Mouse (Mus musculus) heart, embryonic 12.5 days (tissue): ENCODE measurements around the gene Cped1. TPM values are rescaled to one million over a fixed set of nuclear protein-coding genes. Genes with fewer than 3 reads are reported as not detected.

Source experiments
- ATAC-seq: fragments of 200-750 bp; cut with Nextera tagmentation; 2 replicates; pipeline ENCODE4 v1.8.0; 2017; ENCODE audit warnings: moderate TSS enrichment, moderate library complexity; ENCODE audit not compliant: insufficient number of reproducible peaks, low FRiP score
- H3K27ac ChIP-seq: fragments of 300-500 bp; sonication (generic); 2 replicates; pipeline ENCODE4 v1.5.1; 2016; ENCODE audit warnings: mild to moderate bottlenecking, moderate library complexity; ENCODE audit not compliant: poor library complexity, severe bottlenecking
- H3K27me3 ChIP-seq: fragments of 300-500 bp; sonication (generic); replicated peaks from 2 replicates; pipeline ENCODE4 v1.6.1; 2016; ENCODE audit warnings: mild to moderate bottlenecking, moderate library complexity
- H3K36me3 ChIP-seq: fragments of 300-500 bp; sonication (generic); 2 replicates; pipeline ENCODE4 v1.6.1; 2016; ENCODE audit warnings: mild to moderate bottlenecking, moderate library complexity
- H3K4me1 ChIP-seq: fragments of 300-500 bp; sonication (generic); replicated peaks from 2 replicates; pipeline ENCODE4 v1.6.1; 2016; ENCODE audit warnings: mild to moderate bottlenecking
- H3K4me2 ChIP-seq: fragments of 300-500 bp; sonication (generic); 2 replicates; pipeline ENCODE4 v1.6.1; 2016; ENCODE audit warnings: mild to moderate bottlenecking, moderate library complexity
- H3K4me3 ChIP-seq: fragments of 300-500 bp; sonication (generic); 2 replicates; pipeline ENCODE4 v1.5.1; 2016; ENCODE audit warnings: mild to moderate bottlenecking
- H3K9ac ChIP-seq: fragments of 300-500 bp; sonication (generic); 2 replicates; pipeline ENCODE4 v1.6.1; 2016; ENCODE audit warnings: mild to moderate bottlenecking, moderate library complexity
- H3K9me3 ChIP-seq: fragments of 300-500 bp; sonication (generic); replicated peaks from 2 replicates; pipeline ENCODE4 v1.6.1; 2016; ENCODE audit warnings: mild to moderate bottlenecking, moderate library complexity
- WGBS: fragments of 180-500 bp; shearing (Covaris S2); methylation state at CpG from one replicate; pipeline ENCODE4 v1.1.7; 2016; 5-methylcytosine and 5-hydroxymethylcytosine counted together
- polyA plus RNA-seq: library from polyadenylated mRNA; unstranded; fragments of >200 nt; fragmentation: Nextera tagmentation; extraction: Ambion mirVana; gene quantifications from 2 replicates; pipeline ENCODE4 v1.2.1, GENCODE M21; 2016

Gene Cped1
- polyA plus RNA-seq, 1 experiment from 2014 or later = 5.2 TPM

DNA sequence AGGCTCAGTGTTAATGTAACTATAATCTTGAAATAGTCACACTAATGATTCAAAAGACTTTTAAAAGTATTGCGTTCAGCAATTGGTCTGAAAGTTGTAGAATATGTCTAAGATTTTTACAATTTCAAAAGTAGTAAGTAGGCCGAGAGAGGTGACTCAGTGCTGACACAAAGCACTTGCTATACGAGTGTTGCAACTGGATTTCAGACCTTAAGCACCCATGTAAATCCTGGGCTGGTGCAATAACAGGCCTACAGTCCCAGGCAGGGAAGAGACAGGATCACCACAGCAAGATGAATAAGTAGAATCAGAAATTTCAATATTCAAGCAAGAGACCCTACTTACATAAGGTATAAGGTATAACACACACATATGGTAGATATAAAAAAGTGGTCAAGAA lies 292.2 kb downstream of the Cped1 start:
- Histone ChIP-seq H3K36me3 (no peaks in the 10 kb centered on the region), H3K4me1 (no peaks in the 10 kb centered on the region), H3K27ac (no peak overlapping the region), H3K9ac (no peak overlapping the region), H3K27me3 (no peaks in the 10 kb centered on the region), H3K4me2 (no peak overlapping the region), H3K9me3 (no peaks in the 10 kb centered on the region), H3K4me3 (no peak overlapping the region)
- no peak for ATAC-seq
- 78% methylated on average over 3 of the region's 3 CpGs for WGBS

DNA sequence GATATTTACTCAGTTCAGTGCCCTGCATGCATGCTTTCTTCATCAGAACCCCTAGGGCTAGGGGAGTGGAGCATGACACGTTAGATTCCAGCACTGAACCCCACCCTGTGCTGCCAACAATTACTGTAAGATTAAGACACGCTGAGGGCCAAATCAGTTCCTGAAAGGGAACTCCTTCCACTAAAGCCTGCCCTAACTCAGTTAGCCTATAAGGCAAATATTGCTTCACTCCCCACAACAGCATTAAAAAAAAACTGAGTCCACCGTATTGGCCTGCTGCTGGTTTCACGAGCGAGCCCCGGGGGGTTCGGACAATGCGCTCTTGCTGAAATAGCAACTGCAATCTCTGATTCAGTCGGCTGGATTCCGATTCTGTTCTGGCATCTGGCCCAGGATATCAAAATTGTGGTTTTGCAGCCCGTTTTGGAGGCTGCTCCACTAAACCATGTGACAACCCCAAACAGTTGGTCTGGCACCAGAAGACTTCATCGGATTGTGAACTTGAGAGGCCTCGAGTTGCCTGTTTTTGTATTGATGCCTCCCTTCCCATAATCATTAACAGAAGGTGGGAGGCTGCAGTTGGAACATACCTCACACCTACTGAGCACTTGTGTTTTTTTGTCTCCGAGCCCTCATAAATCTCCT lies 294.6 kb downstream of the Cped1 start:
- no peak overlapping the region for H3K9ac ChIP-seq
- WGBS = 56% methylated on average over 14 of the region's 14 CpGs
- H3K36me3 ChIP-seq = no peaks in the 10 kb centered on the region
- H3K27me3 ChIP-seq = no peaks in the 10 kb centered on the region
- no peak for ATAC-seq
- H3K9me3 ChIP-seq = no peaks in the 10 kb centered on the region
- H3K27ac ChIP-seq = no peak overlapping the region
- H3K4me1 ChIP-seq = no peaks in the 10 kb centered on the region
- H3K4me3 ChIP-seq = no peak overlapping the region
- peak overlapping the region; percentile 24; the same call in 1 of the 2 replicates for H3K4me2 ChIP-seq

DNA sequence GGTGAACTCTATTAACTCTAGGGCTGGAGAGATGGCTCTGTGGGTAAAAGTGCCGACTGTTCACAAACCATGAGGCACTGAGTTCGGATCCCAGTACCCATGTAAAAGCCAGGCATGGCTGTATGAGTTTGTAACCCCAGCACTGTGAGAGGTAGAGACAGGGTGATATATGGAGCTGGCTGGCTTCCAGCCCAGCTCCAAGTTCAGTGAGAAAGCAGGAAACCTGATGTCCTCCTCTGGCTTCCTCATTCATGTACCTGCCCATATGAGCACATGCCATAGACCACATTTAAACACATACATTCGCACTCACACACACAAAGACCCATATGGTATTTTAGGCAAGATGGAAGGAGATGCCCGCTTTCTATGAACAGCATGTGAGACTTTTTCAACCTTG lies 296.7 kb downstream of the Cped1 start:
- 86% methylated on average over 4 of the region's 4 CpGs for WGBS

DNA sequence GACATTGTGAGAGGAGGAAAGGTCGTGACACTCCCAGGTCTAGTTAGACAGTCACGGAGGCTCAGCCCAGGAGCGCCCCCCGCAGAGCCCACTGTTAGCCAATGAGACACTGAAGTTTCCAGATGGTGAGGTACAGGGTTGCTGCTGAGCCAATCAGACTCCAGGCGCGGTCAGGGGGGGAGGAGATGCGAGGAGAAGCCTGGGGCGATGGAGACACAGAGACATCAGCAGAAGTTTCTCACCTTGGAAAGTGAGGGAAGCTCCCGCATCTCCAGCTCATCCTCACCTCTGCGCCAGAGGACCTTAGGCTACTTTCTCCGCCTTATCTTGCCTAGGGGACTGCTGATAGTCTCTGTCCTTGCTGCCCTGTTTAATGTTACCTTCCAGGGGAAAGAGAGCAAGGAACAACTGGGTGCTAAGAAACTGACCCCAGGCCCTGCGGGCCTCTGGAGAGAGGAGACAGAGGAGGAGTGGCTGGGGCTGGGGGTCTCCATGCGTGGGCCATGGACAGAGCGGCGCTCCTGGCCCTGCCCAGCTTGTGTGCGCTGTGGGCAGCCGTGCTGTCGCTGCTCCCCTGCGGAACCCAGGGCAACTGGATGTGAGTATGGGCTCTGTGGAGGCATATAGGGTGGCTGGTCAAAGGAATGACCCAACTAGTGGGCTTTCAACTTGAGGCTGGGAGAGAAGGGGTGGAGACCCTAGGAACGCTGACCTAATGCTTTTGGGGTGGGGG lies 302.5 kb downstream of the Cped1 start, which contains the start of gene Wnt16:
TSS of gene Wnt16 (plus strand) at position 224 of the 733 bp plus-strand sequence.
- peaks cover 21% of the 10 kb centered on the region for H3K4me1 ChIP-seq
- H3K9ac ChIP-seq = peak within 1 kb of the TSS; percentile 61
- H3K4me3 ChIP-seq = peak within 1 kb of the TSS; percentile 56
- ATAC-seq = peak; percentile 64
- H3K36me3 ChIP-seq = no peaks in the 10 kb centered on the region
- no peak within 1 kb of the TSS for H3K27ac ChIP-seq
- H3K27me3 ChIP-seq = peaks cover 40% of the 10 kb centered on the region
- peak within 1 kb of the TSS; percentile 97 for H3K4me2 ChIP-seq
- WGBS = 2% methylated on average over 20 of the region's 20 CpGs
- no peaks in the 10 kb centered on the region for H3K9me3 ChIP-seq

More for the DNA sequence above, 296.7 kb downstream of the Cped1 start:
- Histone ChIP-seq H3K36me3 (no peaks in the 10 kb centered on the region), H3K27me3 (peaks cover 10% of the 10 kb centered on the region), H3K4me3 (no peak overlapping the region), H3K9ac (no peak overlapping the region), H3K4me1 (no peaks in the 10 kb centered on the region), H3K9me3 (no peaks in the 10 kb centered on the region), H3K4me2 (no peak overlapping the region), H3K27ac (no peak overlapping the region)
- ATAC-seq = no peak

DNA sequence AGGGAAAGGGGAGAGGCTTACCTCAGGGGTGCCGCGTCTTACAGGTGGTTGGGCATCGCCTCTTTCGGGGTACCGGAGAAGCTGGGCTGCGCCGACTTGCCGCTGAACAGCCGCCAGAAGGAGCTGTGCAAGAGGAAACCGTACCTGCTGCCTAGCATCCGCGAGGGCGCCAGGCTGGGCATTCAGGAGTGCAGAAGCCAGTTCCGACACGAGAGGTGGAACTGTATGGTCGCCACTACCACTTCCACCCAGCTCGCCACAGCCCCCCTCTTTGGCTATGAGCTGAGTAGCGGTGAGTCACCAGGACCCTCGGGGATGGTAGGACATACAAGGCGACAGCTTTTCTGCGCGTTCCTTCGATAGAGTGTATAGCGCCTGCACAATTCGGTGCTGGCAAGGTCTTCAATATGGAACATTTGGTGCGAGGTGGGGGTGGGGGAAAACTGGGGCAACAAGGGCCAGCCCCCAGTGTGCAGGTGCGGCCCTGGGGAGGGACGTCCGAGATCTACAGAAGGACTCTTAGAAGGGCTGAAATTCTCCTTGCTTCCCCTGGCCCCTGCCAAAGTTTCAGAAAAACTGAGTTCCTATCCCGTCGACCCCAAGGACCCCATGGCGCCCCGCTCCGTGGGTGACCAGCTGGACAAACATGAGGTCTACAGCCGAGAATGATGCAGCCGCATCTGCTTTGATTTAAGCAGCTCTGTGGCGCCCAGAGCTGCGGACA lies 303.2 kb downstream of the Cped1 start:
- peaks cover 40% of the 10 kb centered on the region for H3K27me3 ChIP-seq
- H3K4me3 ChIP-seq = peak overlapping the region; percentile 56
- H3K4me1 ChIP-seq = peaks cover 21% of the 10 kb centered on the region
- no peaks in the 10 kb centered on the region for H3K9me3 ChIP-seq
- peak overlapping the region; percentile 97 for H3K4me2 ChIP-seq
- WGBS = 1% methylated on average over 38 of the region's 38 CpGs
- peak overlapping the region; percentile 61 for H3K9ac ChIP-seq
- 0 out of 2 replicates have a peak, but pooled peaks have one; percentile 22 for ATAC-seq
- no peaks in the 10 kb centered on the region for H3K36me3 ChIP-seq
- no peak overlapping the region for H3K27ac ChIP-seq

DNA sequence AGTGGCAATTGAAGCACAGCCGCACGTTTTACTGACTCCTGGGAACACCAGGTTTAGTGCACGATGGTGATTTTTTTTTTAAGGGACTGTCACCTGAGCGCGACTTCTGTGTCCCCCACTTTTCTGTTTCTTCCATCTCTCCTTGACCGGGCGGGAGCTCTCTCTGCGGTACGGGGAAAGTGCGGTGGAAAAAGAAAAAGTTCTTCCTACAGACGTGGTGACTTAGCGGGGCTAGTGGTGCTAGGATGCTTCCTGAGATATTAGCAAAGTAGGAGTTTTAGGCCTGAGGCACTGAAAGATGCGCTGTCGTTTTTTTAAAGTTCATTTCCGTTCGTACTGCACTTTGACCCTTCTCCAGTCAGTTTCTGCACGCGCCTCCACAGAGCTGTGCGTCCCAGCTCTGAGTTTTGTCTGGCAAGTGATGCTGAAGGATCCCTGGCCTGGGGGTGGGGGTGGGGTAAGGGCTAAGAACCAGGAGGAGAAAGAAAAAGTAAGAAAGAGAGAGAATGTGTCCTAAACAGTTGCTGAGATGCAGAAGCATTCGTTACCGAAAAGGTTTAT lies 303.8 kb downstream of the Cped1 start:
- Histone ChIP-seq H3K4me1 (peaks cover 21% of the 10 kb centered on the region), H3K4me3 (peak overlapping the region; percentile 56), H3K27ac (no peak overlapping the region), H3K36me3 (no peaks in the 10 kb centered on the region), H3K9ac (peak overlapping the region; percentile 61; the same call in 1 of the 2 replicates), H3K9me3 (no peaks in the 10 kb centered on the region), H3K27me3 (peaks cover 40% of the 10 kb centered on the region), H3K4me2 (peak overlapping the region; percentile 97)
- no peak for ATAC-seq
- 4% methylated on average over 21 of the region's 21 CpGs for WGBS

DNA sequence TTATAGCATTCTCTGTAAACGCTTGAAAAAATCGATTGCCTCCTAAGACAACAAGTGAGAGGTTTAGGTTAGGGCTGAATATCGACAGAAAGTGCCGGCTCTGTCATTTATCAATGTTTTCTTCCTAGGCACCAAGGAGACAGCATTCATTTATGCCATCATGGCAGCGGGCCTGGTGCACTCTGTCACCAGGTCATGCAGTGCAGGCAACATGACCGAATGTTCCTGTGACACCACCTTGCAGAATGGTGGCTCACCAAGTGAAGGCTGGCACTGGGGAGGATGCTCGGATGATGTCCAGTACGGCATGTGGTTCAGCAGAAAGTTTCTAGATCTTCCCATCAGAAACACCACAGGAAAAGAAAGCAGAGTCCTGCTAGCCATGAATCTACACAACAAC lies 305.1 kb downstream of the Cped1 start:
- H3K4me3 ChIP-seq = no peak overlapping the region
- H3K27me3 ChIP-seq = peaks cover 40% of the 10 kb centered on the region
- H3K4me1 ChIP-seq = peaks cover 21% of the 10 kb centered on the region
- H3K36me3 ChIP-seq = no peaks in the 10 kb centered on the region
- H3K9me3 ChIP-seq = no peaks in the 10 kb centered on the region
- no peak overlapping the region for H3K4me2 ChIP-seq
- H3K9ac ChIP-seq = no peak overlapping the region
- H3K27ac ChIP-seq = no peak overlapping the region
- no peak for ATAC-seq
- WGBS = 65% methylated on average over 8 of the region's 8 CpGs

DNA sequence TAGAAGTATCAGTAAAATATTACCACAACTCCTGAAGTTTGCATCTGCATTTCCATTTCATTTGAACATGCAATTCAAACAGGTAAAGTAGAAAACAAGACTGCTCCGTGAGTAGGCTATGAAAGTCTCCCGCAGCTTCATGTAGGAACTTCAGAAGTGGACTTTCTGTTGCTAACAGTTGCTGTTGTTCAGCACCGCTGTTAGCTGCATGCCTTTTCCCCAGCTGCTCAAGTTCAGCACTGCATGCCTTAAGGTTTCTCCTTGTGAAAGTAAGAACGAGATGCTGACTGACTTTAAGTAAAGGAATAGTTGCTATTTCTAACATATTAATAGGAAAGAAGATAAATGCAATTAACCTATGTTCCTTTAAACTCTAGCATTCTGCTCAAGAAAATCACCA lies 306.3 kb downstream of the Cped1 start:
- WGBS = 33% methylated on average over 4 of the region's 4 CpGs
- H3K4me3 ChIP-seq = no peak overlapping the region

DNA sequence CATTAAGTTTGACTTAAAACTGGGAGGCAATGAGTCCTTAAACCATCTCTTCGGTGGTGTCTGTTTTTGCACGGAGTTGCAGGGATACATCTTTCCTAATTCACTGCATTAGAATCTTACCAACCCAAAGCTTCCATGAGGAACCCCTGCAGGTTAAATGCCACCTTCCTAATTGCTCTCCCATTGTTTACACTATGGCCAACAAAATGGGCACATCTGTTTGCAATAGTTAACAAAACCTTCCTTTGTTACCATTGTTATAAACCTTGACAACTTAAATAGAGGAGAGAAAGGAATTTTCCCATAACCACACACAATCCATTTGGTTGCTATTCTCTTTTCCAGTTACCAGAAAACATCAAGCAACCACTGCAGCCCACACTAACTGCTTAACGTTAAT lies 308.2 kb downstream of the Cped1 start:
- Histone ChIP-seq H3K27me3 (peaks cover 19% of the 10 kb centered on the region), H3K4me2 (no peak overlapping the region), H3K9ac (no peak overlapping the region), H3K36me3 (no peaks in the 10 kb centered on the region), H3K9me3 (no peaks in the 10 kb centered on the region), H3K4me3 (no peak overlapping the region), H3K27ac (no peak overlapping the region), H3K4me1 (peaks cover 13% of the 10 kb centered on the region)
- WGBS = 69% methylated on average over 3 of the region's 3 CpGs
- ATAC-seq = no peak

More for the DNA sequence above, 306.3 kb downstream of the Cped1 start:
- H3K4me2 ChIP-seq = no peak overlapping the region
- H3K27ac ChIP-seq = no peak overlapping the region
- peaks cover 37% of the 10 kb centered on the region for H3K27me3 ChIP-seq
- H3K9ac ChIP-seq = no peak overlapping the region
- peaks cover 21% of the 10 kb centered on the region for H3K4me1 ChIP-seq
- no peaks in the 10 kb centered on the region for H3K9me3 ChIP-seq
- no peak for ATAC-seq
- no peaks in the 10 kb centered on the region for H3K36me3 ChIP-seq

DNA sequence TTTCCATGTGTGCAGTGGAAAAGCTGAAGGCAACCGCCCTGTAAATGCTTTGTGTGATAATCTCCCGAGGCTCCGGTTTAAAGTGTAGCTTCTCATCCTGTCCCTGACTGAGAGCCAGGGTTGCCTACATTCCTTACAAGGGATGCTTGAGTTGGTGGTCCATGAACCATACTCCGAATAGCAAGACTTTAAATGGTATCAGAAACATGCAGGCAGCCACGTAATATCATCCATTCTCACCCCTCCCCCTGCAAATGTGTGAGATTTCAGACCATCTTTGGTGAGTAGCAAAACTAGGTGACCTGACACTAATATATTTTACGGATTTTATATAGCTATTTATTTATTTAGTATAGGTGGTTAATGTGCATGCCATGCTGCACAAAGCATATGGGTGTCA lies 311.3 kb downstream of the Cped1 start:
- no peak for ATAC-seq
- Histone ChIP-seq H3K4me3 (no peak overlapping the region), H3K36me3 (no peaks in the 10 kb centered on the region), H3K4me2 (no peak overlapping the region), H3K9ac (no peak overlapping the region), H3K4me1 (peaks cover 5% of the 10 kb centered on the region), H3K27me3 (peaks cover 3% of the 10 kb centered on the region; the same call in 1 of the 2 replicates), H3K27ac (no peak overlapping the region), H3K9me3 (no peaks in the 10 kb centered on the region)
- WGBS = 66% methylated on average over 6 of the region's 6 CpGs

DNA sequence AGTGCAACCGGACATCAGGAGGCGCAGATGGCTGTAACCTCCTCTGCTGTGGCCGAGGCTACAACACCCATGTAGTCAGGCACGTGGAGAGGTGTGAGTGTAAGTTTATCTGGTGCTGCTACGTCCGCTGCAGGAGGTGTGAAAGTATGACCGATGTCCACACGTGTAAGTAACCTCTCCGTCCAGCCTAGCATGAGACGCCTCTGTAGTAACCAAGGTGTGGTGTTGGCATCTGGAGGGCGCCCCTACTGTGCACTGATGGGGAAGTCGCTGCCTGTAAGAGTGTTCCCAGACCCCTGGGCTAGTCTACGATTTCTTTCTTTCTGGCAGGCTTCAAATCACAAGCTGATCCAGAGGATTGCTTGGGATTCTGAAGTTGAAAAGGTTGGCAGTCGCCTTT lies 312.3 kb downstream of the Cped1 start:
- no peak for ATAC-seq
- Histone ChIP-seq H3K4me3 (no peak overlapping the region), H3K27me3 (peaks cover 3% of the 10 kb centered on the region; the same call in 1 of the 2 replicates), H3K4me1 (peaks cover 5% of the 10 kb centered on the region), H3K9ac (no peak overlapping the region), H3K9me3 (no peaks in the 10 kb centered on the region), H3K27ac (no peak overlapping the region), H3K36me3 (no peaks in the 10 kb centered on the region), H3K4me2 (peak overlapping the region; percentile 19; the same call in 1 of the 2 replicates)
- 34% methylated on average over 14 of the region's 14 CpGs for WGBS
